Mouse (Mus musculus) lung, adult 2 months (tissue): ENCODE data around the gene Gm49387. TPM values are rescaled to one million over a fixed set of nuclear protein-coding genes. Genes with fewer than 3 reads are reported as not detected.
A peak's percentile ranks its signal among the peaks of the same experiment; 100 is the strongest.

Source experiments
- DNase-seq: peaks from one replicate; pipeline ENCODE4 v3.0.0; 2022
- H3K4me1 ChIP-seq: fragments of 200-500 bp; 2 replicates; pipeline ENCODE4 v1.6.1; 2011; ENCODE audit warnings: low read length; ENCODE audit not compliant: control insufficient read depth, insufficient read depth
- H3K4me3 ChIP-seq: fragments of 200-500 bp; replicated peaks from 2 replicates; pipeline ENCODE3; 2011; ENCODE audit warnings: low read depth, mild to moderate bottlenecking, control low read depth, low read length; ENCODE audit errors: extremely low read depth
- CTCF ChIP-seq: fragments of 200-500 bp; IDR thresholded peaks from 2 replicates; pipeline ENCODE4 v1.5.1; 2011; ENCODE audit warnings: mild to moderate bottlenecking, low read length, control low read depth; ENCODE audit not compliant: insufficient read depth
- POLR2A ChIP-seq: fragments of 200-500 bp; IDR thresholded peaks from 2 replicates; pipeline ENCODE4 v1.6.1; 2011; ENCODE audit warnings: low read depth, mild to moderate bottlenecking, control low read depth, low read length, borderline replicate concordance; ENCODE audit errors: extremely low read depth
- WGBS: fragments of 180-500 bp; shearing (Covaris S2); methylation state at CpG from one replicate; pipeline ENCODE4 v1.1.7; 2018; 5-methylcytosine and 5-hydroxymethylcytosine counted together
- polyA plus RNA-seq: library from polyadenylated mRNA; depleted of rRNA; stranded (reverse); fragments of >200 nt; gene quantifications from 2 replicates; pipeline ENCODE4 v1.2.3, GENCODE M21; 2012

Gene Gm49387
- polyA plus RNA-seq, 1 experiment, result not detected

- H3K4me1 ChIP-seq, result no peaks in the 10 kb centered on the region
- WGBS, result 28% methylated on average over 7 of the region's 7 CpGs
- no peak for TF ChIP-seq POLR2A
- TF ChIP-seq CTCF, result no peak
- no peak for DNase-seq
- H3K4me3 ChIP-seq, result no peak overlapping the region
Measured at GRCm38 (mm10) chr14:31569151-31569631, 71.5 kb downstream of the Gm49387 start.

- Histone ChIP-seq H3K4me3 (no peak overlapping the region), H3K4me1 (no peaks in the 10 kb centered on the region)
- 71% methylated on average over 9 of the region's 9 CpGs for WGBS
- TF ChIP-seq POLR2A (no peak), CTCF (no peak)
- no peak for DNase-seq
Measured at GRCm38 (mm10) chr14:31565478-31566212, 75.0 kb downstream of the Gm49387 start.

DNA sequence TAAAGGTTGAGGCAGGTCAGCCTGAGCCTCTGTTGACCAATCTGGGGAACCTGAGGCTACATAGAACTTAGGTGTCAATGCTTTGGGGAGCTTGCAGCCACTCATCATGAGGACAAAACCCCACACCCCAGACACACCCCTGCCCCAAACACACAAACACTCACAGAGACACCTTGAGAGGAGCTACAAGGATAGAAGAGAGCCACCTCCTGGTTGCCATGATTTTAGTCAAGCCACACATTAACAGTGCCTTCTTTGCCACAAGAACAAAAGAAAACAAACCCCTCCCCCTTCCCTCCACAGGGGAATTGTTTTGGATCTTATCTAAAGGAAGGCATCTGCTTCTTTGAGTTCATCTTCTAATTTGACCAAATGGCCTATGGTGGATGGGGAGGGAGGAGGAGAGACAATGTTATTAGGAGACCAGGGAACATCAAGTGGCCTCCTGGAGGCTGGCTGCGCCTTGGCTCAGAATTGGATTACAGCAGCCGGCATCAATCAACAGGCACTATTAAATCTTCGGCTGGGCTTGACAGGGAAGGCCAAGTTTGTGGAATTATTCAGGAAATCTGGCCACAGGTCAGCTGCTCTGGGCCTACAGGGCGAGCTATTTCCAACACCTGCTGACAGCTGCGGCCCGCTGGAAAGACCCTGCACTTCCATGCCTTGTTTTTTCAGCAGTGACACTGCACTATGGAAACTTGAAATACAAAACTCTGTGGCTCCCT, 76.1 kb downstream of the Gm49387 start:
- 31% methylated on average over 6 of the region's 6 CpGs for WGBS
- peak; percentile 32 for DNase-seq
- Histone ChIP-seq H3K4me3 (no peak overlapping the region), H3K4me1 (no peaks in the 10 kb centered on the region)
- TF ChIP-seq CTCF (no peak), POLR2A (no peak)

GRCm38 (mm10) chr14:31560886-31561285, 79.8 kb downstream of the Gm49387 start:
- Histone ChIP-seq H3K4me3 (no peak overlapping the region), H3K4me1 (no peaks in the 10 kb centered on the region)
- 23% methylated on average over 5 of the region's 5 CpGs for WGBS
- no peak for DNase-seq
- TF ChIP-seq POLR2A (no peak), CTCF (no peak)

- Histone ChIP-seq H3K4me3 (no peak overlapping the region), H3K4me1 (no peaks in the 10 kb centered on the region)
- 36% methylated on average over 5 of the region's 5 CpGs for WGBS
- peak; percentile 14 for DNase-seq
- no peak for TF ChIP-seq POLR2A
Measured at GRCm38 (mm10) chr14:31559216-31559615, 81.5 kb downstream of the Gm49387 start.

GRCm38 (mm10) chr14:31557784-31558183, 82.9 kb downstream of the Gm49387 start:
- H3K4me3 ChIP-seq, result no peak overlapping the region
- no peaks in the 10 kb centered on the region for H3K4me1 ChIP-seq
- TF ChIP-seq CTCF (no peak), POLR2A (no peak)
- WGBS, result 66% methylated on average over 9 of the region's 9 CpGs
- no peak for DNase-seq

GRCm38 (mm10) chr14:31557273-31557672, 83.4 kb downstream of the Gm49387 start:
- no peak overlapping the region for H3K4me3 ChIP-seq
- no peak for TF ChIP-seq CTCF
- no peak for TF ChIP-seq POLR2A
- no peak for DNase-seq
- WGBS, result 81% methylated on average over 8 of the region's 8 CpGs
- H3K4me1 ChIP-seq, result no peaks in the 10 kb centered on the region

DNA sequence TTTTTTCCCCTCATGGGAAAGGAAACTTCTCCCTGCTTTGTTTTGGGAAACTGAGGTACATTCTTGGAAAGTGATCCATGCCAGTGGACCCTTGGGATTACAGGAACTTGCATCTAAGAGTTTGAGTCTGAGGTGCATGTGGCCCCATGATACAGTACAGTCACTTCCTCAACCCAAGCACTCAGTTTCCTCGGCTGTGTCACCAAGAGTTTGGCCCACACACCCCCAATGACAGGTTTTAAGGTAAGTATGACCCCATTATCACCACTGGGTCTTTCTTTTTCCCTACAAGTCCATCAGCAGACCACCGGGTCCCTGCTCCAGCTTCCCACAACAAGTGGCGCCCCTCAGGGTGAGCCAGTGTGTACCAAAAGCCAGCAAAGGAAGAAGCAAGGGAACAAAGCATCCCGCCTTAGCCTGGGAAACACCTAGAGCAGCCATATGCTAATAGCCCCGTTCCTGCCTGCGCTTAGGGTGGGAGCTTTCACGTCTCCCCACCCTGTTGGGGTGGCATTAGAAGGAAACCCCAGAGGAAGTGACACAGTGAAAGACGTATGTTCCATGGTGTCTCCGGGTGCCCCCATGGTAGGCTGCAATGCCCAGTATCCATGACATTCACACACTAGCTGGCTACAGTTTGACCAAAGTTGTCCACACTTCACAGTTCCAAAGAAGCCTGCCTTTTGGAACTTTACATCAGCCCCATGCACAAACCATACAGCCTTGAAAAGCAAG, 84.0 kb downstream of the Gm49387 start:
- WGBS, result 79% methylated on average over 9 of the region's 9 CpGs
- Histone ChIP-seq H3K4me1 (no peaks in the 10 kb centered on the region), H3K4me3 (no peak overlapping the region)
- DNase-seq, result no peak
- TF ChIP-seq POLR2A, result no peak
- no peak for TF ChIP-seq CTCF

DNA sequence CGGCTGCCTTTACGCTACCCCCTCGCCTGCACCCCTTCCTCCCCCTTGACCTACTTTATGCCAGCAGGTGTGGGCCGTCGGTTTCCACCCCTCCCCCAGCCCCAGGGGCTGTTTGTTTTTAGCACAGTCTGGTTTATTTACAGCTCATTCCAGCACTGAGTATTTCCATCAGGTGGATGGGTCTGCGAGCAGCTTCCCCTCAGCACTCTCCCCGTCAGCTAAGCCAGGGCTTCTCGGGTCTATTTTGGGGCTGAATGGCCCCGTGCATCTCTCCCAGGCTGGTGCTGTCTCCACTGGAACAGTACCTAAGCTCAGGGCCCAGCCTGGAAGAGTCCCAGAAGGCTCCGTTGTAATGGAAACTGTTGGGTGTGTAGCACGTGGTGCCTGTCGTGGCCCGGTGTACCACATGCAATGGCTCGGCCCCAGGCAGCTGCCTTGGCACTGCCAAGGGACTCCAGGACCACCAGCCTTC, 84.7 kb downstream of the Gm49387 start:
- no peaks in the 10 kb centered on the region for H3K4me1 ChIP-seq
- WGBS, result 43% methylated on average over 14 of the region's 14 CpGs
- TF ChIP-seq CTCF, result no peak
- no peak for TF ChIP-seq POLR2A
- DNase-seq, result no peak
- H3K4me3 ChIP-seq, result no peak overlapping the region

GRCm38 (mm10) chr14:31555021-31555420, 85.7 kb downstream of the Gm49387 start:
- 89% methylated on average over 7 of the region's 7 CpGs for WGBS

More at GRCm38 (mm10) chr14:31555021-31555420, 85.7 kb downstream of the Gm49387 start:
- Histone ChIP-seq H3K4me3 (no peak overlapping the region), H3K4me1 (no peaks in the 10 kb centered on the region)
- TF ChIP-seq POLR2A (no peak), CTCF (no peak)
- no peak for DNase-seq
